Mouse (Mus musculus) hindbrain, embryonic 16.5 days (tissue): ENCODE measurements at regions not wholly inside any gene's neighbourhood (a gene's known extent, or its start where the extent isn't known, plus 50 kb on each side); places are given as distances from the start of the nearest gene placed in this dataset.
A peak's percentile ranks its signal among the peaks of the same experiment; 100 is the strongest.

Experiments
- ATAC-seq: fragments of 200-750 bp; cut with Nextera tagmentation; 2 replicates; pipeline ENCODE4 v1.8.0; 2017; ENCODE audit warnings: moderate TSS enrichment, moderate library complexity
- H3K27ac ChIP-seq: fragments of 300-500 bp; sonication (generic); 2 replicates; pipeline ENCODE4 v1.5.1; 2014; ENCODE audit warnings: low read depth, mild to moderate bottlenecking, control low read depth, low read length, moderate library complexity
- H3K27me3 ChIP-seq: fragments of 300-500 bp; sonication (generic); replicated peaks from 2 replicates; pipeline ENCODE4 v1.6.1; 2014; ENCODE audit warnings: low read length; ENCODE audit not compliant: control insufficient read depth, insufficient read depth
- H3K36me3 ChIP-seq: fragments of 300-500 bp; sonication (generic); 2 replicates; pipeline ENCODE4 v1.6.1; 2014; ENCODE audit warnings: mild to moderate bottlenecking, low read length, moderate library complexity, mixed read lengths; ENCODE audit not compliant: control insufficient read depth, insufficient read depth
- H3K4me1 ChIP-seq: fragments of 300-500 bp; sonication (generic); 2 replicates; pipeline ENCODE4 v1.6.1; 2014; ENCODE audit warnings: low read depth, low read length; ENCODE audit not compliant: control insufficient read depth, insufficient read depth
- H3K4me2 ChIP-seq: fragments of 300-500 bp; sonication (generic); 2 replicates; pipeline ENCODE4 v1.6.1; 2014; ENCODE audit warnings: mild to moderate bottlenecking, low read length, control low read depth, moderate library complexity
- H3K4me3 ChIP-seq: fragments of 300-500 bp; sonication (generic); 2 replicates; pipeline ENCODE4 v1.5.1; 2014; ENCODE audit warnings: mild to moderate bottlenecking, low read length, control low read depth, moderate library complexity
- H3K9ac ChIP-seq: fragments of 300-500 bp; sonication (generic); 2 replicates; pipeline ENCODE4 v1.6.1; 2014; ENCODE audit warnings: low read depth, mild to moderate bottlenecking, control low read depth, low read length, moderate library complexity
- H3K9me3 ChIP-seq: fragments of 300-500 bp; sonication (generic); 2 replicates; pipeline ENCODE4 v1.6.1; 2014; ENCODE audit warnings: mild to moderate bottlenecking, low read length, moderate library complexity; ENCODE audit not compliant: control insufficient read depth
- WGBS: fragments of 180-500 bp; shearing (Covaris S2); extraction: QIAGEN DNeasy Blood & Tissue Kit; methylation state at CpG from one replicate; pipeline ENCODE4 v1.1.7; 2014; 5-methylcytosine and 5-hydroxymethylcytosine counted together

DNA sequence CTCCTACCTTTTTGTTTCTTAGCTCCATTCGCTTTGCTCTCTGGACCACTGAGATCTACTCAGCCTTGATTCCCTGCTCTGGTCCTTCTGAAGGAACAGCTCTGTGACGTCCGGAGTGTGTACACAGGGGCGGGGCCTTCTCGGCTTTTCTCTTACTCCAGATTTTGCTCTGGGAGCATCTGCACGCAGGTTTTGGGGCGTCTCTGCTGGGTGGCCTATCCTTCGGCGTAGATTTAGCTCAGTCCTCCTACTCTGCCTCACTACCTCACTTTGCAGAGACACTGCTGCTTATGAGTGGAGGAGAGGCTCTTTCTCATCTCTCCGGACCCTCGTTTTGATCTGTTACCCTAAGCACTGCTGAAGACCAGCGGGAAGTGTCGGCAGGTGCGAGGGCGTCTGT is 161.4 kb downstream of the Nucb2 start:
- H3K27me3 ChIP-seq = no peaks in the 10 kb centered on the region

DNA sequence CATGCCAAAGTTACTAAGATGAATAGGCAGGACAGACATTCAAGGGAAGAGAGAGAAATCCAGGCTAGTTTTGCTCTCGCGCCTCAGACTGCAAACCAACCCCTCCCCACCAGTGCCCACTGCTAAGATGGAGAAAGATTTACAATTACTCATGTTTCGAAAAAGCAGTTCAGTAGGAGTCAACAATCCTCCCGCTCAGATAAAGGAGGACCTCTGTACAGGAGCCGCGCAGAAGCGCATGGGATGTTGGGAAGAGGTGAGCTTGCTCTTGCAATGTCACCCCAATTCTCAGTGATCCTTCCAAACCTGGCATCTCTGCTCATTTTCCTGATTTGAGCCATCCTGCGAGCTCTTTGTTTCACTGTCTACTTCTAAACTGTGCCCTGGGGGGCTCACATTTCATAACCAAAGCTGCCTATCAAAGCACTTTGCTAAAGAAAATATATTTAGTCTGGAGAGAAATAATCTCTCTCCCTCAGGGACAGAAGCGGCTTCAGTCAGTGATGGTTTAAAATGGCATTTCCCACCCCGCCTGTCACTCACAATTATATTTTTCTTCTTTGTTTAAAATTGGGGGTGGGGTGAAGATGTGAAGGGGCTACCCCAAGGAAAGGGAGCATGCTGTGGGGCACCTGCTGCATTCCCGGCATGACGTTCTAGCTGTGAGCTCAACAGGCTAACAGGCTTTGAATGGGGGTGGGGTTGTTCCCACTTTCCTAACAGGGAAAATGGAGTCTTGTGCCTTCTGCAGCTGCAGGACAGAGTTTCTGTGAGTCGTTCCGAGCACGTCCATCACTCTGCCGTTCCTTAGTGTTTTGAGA is 170.2 kb downstream of the Nucb2 start:
- Histone ChIP-seq H3K4me1 (peaks cover 9% of the 10 kb centered on the region), H3K27me3 (no peaks in the 10 kb centered on the region), H3K27ac (no peak overlapping the region), H3K9me3 (no peaks in the 10 kb centered on the region), H3K9ac (no peak overlapping the region), H3K4me3 (no peak overlapping the region), H3K36me3 (no peaks in the 10 kb centered on the region), H3K4me2 (peak overlapping the region; percentile 23; the same call in 1 of the 2 replicates)
- 0 out of 2 replicates have a peak, but pooled peaks have one; percentile 14 for ATAC-seq
- WGBS = 59% methylated on average over 16 of the region's 16 CpGs

More for the DNA sequence above, 161.4 kb downstream of the Nucb2 start:
- WGBS = 93% methylated on average over 15 of the region's 15 CpGs
- ATAC-seq = no peak
- Histone ChIP-seq H3K27ac (no peak overlapping the region), H3K9me3 (peaks cover 5% of the 10 kb centered on the region; the same call in 1 of the 2 replicates), H3K9ac (no peak overlapping the region), H3K4me3 (no peak overlapping the region), H3K4me2 (no peak overlapping the region), H3K4me1 (no peaks in the 10 kb centered on the region), H3K36me3 (no peaks in the 10 kb centered on the region)

DNA sequence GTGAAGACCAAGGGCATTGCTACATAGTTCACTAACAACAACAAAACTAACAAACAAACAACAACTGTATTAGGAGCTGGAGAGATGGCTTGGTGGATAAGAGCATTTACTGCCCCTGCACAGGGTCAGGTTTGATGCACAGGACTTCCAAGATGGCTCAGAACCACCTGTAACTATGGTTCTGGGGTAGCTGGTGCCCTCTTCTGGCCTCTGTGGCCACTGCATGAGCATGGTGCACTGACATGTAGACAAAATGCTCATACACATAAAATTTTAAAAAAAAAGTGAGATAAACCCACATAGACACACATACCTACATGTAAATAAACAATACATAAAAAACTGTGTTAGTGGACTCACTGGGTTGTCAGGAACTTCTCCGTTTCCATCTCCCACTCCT is 172.5 kb downstream of the Nucb2 start:
- H3K36me3 ChIP-seq = no peaks in the 10 kb centered on the region
- H3K27me3 ChIP-seq = no peaks in the 10 kb centered on the region
- no peak overlapping the region for H3K4me2 ChIP-seq
- no peak overlapping the region for H3K4me3 ChIP-seq
- no peak overlapping the region for H3K27ac ChIP-seq
- no peak overlapping the region for H3K9ac ChIP-seq
- H3K9me3 ChIP-seq = no peaks in the 10 kb centered on the region
- no peak for ATAC-seq
- peaks cover 19% of the 10 kb centered on the region for H3K4me1 ChIP-seq
- 81% methylated on average over 1 of the region's 1 CpGs for WGBS

DNA sequence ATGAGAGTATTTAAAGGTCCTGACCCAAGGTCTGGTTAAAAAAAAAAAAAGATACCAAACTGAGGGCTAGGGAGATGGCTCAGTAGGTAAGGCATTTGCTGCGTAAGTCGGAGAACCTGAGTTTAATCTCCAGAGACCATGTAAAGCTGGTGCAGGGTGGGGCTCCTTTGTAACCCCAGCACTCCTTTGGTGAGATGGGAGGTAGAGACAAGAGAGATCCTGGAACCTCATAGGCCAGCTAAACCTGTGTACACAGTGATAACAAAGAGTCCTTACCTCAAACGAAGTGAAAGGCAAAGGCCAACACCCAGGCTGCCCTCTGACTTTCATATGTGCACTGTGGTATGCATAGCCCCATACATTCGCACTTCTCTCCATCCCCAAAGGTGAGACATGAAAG is 175.0 kb downstream of the Nucb2 start:
- no peak overlapping the region for H3K4me3 ChIP-seq
- 77% methylated on average over 4 of the region's 4 CpGs for WGBS

DNA sequence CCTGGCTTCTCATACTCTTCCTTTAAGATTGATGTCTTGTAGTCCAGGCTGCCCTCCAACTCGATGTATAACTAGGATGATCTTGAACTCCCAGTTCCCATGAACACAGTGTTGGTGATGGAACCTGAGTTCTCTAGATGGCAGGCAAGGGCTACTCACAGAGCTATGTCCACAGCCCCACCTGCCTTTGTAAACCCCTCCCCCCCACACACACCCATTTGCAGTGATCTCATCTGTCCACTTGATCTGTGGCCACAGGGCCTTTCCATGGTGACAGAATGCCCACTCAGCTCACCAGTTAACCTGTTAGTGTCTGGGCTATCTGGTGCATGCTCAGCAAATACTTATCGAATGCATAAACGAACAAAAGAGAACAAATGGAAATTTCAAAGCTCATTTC is 176.4 kb downstream of the Nucb2 start:
- ATAC-seq = no peak
- WGBS = 60% methylated on average over 3 of the region's 3 CpGs

More for the DNA sequence above, 175.0 kb downstream of the Nucb2 start:
- Histone ChIP-seq H3K4me2 (no peak overlapping the region), H3K27me3 (no peaks in the 10 kb centered on the region), H3K4me1 (peaks cover 18% of the 10 kb centered on the region), H3K27ac (no peak overlapping the region), H3K9ac (no peak overlapping the region), H3K36me3 (no peaks in the 10 kb centered on the region), H3K9me3 (no peaks in the 10 kb centered on the region)
- ATAC-seq = no peak

GRCm38 (mm10) chr7:116681268-116681667 is 177.1 kb downstream of the Nucb2 start:
- no peaks in the 10 kb centered on the region for H3K27me3 ChIP-seq
- no peak overlapping the region for H3K27ac ChIP-seq
- no peaks in the 10 kb centered on the region for H3K9me3 ChIP-seq
- H3K4me1 ChIP-seq = peaks cover 12% of the 10 kb centered on the region
- no peaks in the 10 kb centered on the region for H3K36me3 ChIP-seq
- ATAC-seq = peak; percentile 91
- no peak overlapping the region for H3K4me2 ChIP-seq
- 31% methylated on average over 8 of the region's 8 CpGs for WGBS
- H3K9ac ChIP-seq = no peak overlapping the region
- no peak overlapping the region for H3K4me3 ChIP-seq

More for the DNA sequence above, 176.4 kb downstream of the Nucb2 start:
- no peaks in the 10 kb centered on the region for H3K27me3 ChIP-seq
- H3K9me3 ChIP-seq = no peaks in the 10 kb centered on the region
- no peak overlapping the region for H3K27ac ChIP-seq
- H3K4me1 ChIP-seq = peaks cover 12% of the 10 kb centered on the region
- no peaks in the 10 kb centered on the region for H3K36me3 ChIP-seq
- no peak overlapping the region for H3K4me2 ChIP-seq
- no peak overlapping the region for H3K9ac ChIP-seq
- H3K4me3 ChIP-seq = no peak overlapping the region

DNA sequence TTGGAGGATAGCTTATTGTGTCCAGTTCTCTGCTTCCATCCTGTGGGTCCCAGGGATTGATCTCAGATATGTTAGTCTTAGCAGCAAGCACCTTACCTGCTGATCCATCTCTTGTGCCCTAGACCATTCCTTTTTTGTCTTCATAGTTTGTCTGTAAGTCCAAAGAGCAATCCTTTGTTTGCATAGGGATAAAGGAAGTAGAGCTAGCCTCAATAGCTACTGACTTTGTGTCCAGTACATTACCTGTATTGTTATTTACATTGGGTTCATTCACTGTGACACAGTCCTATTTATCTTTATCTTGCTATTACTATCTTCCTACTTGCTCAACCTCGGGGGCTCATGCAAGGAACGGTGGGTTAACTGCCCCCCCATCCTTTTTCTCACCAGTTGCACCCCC is 196.2 kb downstream of the Nucb2 start:
- Histone ChIP-seq H3K4me1 (no peaks in the 10 kb centered on the region), H3K27ac (no peak overlapping the region), H3K27me3 (no peaks in the 10 kb centered on the region), H3K9me3 (no peaks in the 10 kb centered on the region; the same call in 1 of the 2 replicates), H3K4me2 (no peak overlapping the region), H3K9ac (no peak overlapping the region), H3K36me3 (no peaks in the 10 kb centered on the region), H3K4me3 (no peak overlapping the region)
- no peak for ATAC-seq
- 70% methylated on average over 2 of the region's 2 CpGs for WGBS

DNA sequence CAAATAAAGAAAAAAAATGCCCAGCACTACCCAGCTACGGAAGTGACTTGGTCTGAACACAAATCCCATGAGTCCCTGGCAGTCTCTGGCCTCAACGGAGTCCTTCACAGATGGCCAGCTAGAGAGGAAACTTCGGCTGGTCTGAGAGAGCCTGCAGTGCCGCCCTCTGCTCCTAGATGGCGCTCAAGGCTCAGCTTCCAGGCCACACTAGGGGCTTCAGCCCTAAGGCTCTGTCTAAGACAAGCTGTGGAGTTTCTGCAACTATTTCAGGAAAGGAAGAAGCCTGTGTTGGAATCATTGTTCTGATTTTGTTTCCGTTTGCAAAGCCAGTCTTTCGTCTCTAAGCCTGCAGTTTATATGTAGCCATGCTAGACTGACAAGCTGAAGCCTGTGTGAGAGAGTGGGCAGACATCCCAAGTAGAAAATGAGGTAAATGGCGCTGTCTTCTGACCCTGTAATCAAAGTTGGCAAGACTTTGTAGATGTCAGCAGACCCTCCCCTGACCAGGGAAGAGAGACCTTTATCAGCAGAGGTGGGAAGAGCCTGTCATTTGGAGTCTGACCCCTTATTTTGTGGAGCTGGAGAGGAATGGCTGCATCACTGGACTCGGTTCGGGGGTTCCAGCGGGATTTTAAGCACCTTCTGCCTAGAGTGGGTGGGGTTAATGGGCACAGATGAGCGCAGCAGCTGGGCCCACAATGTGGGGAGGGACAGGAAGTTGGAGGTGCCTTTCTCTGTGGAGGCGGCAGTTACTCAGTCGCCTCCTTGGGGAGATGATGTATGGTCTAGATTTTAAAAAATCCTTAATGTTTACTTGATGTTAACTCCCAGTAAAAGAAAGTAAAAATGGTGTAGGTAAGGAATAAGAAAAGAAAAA is 197.5 kb downstream of the Nucb2 start:
- Histone ChIP-seq H3K36me3 (no peaks in the 10 kb centered on the region), H3K4me1 (no peaks in the 10 kb centered on the region), H3K4me2 (no peak overlapping the region), H3K27ac (no peak overlapping the region), H3K27me3 (no peaks in the 10 kb centered on the region), H3K9me3 (no peaks in the 10 kb centered on the region; the same call in 1 of the 2 replicates), H3K4me3 (no peak overlapping the region), H3K9ac (no peak overlapping the region)
- WGBS = 39% methylated on average over 14 of the region's 14 CpGs
- peak; percentile 92 for ATAC-seq

- 84% methylated on average over 2 of the region's 2 CpGs for WGBS
- Histone ChIP-seq H3K4me3 (no peak overlapping the region), H3K36me3 (no peaks in the 10 kb centered on the region), H3K27me3 (no peaks in the 10 kb centered on the region), H3K9ac (no peak overlapping the region), H3K27ac (no peak overlapping the region), H3K4me2 (no peak overlapping the region), H3K4me1 (no peaks in the 10 kb centered on the region), H3K9me3 (no peaks in the 10 kb centered on the region; the same call in 1 of the 2 replicates)
- no peak for ATAC-seq
These were observed 198.4 kb downstream of the Nucb2 start for GRCm38 (mm10) chr7:116702596-116702995.
